Mouse (Mus musculus): ENCODE data around the gene Drp2. TPM values are rescaled to one million over a fixed set of nuclear protein-coding genes. Genes with fewer than 3 reads are reported as not detected.
A peak's percentile ranks its signal among the peaks of the same experiment; 100 is the strongest.

Gene Drp2
- total and polyA plus RNA-seq, 2 experiments from 2014 or later = 10.1 to 38.2 TPM

DNA sequence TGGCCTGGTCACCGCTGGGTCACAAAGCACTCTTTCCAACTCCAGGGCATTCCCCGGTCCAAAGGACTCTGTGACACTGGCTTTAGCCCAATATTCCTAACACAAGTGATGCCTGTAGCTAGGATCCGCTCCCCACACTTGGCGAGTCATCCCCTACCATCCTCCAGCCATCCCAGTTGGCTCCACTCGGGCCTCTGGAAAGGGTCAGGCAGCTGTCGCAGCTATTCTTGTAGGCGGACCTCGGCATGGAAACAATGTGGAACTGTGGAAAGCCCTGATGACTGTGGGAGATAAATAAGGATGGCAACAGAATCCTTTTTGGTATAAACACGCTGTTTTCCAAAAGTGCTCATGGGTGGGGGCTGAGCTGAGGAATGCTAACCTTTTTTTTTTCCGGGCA lies 21.4 kb downstream of the Drp2 start:
- no peaks in the 10 kb centered on the region for H3K27me3 ChIP-seq (ENCODE audit: insufficient read depth, low read length)
- DNase-seq (no peak), ATAC-seq (no peak)
- no peak for TF ChIP-seq CTCF (IDR thresholded peaks at IDR 0.05; ENCODE audit: low read depth)
- no peaks in the 10 kb centered on the region for H3K36me3 ChIP-seq (ENCODE audit: insufficient read depth)
- H3K9me3 ChIP-seq (ENCODE audit: low read length) = no peaks in the 10 kb centered on the region
- WGBS = 81% methylated on average over 10 of the region's 10 CpGs
- no peak overlapping the region for H3K27ac ChIP-seq (ENCODE audit: low read depth, low read length)
- no peak overlapping the region for H3K4me2 ChIP-seq (ENCODE audit: low read depth)
- H3K4me1 ChIP-seq (ENCODE audit: insufficient read depth) = no peaks in the 10 kb centered on the region
- H3K9ac ChIP-seq = no peak overlapping the region
- no peak overlapping the region for H3K4me3 ChIP-seq (ENCODE audit: low read depth, low read length)

DNA sequence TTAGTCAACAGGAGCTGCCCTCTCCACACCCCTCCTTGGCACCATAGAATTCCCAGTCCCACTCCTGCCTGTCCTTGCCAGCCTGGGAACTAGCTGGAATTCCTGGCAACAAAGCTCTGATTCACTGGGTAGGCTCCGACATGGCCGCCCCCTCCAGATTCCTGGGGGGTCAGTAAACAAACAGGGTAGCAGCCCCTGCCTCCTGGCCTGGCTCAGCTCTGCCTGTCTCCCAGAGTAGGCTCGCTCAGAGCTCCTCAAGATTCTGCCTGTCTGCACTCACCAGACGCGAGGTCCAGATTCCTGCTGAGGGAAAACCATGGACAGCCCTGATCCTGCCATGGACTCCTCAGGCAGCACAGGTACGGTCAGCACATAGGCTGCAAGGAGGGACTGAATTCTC lies 22.5 kb downstream of the Drp2 start:
- Histone ChIP-seq H3K36me3 (ENCODE audit: insufficient read depth) (no peaks in the 10 kb centered on the region), H3K4me1 (ENCODE audit: insufficient read depth) (no peaks in the 10 kb centered on the region), H3K9ac (no peak overlapping the region), H3K27me3 (ENCODE audit: insufficient read depth, low read length) (no peaks in the 10 kb centered on the region), H3K27ac (ENCODE audit: low read depth, low read length) (no peak overlapping the region), H3K9me3 (ENCODE audit: low read length) (no peaks in the 10 kb centered on the region), H3K4me2 (ENCODE audit: low read depth) (no peak overlapping the region), H3K4me3 (ENCODE audit: low read depth, low read length) (no peak overlapping the region)
- WGBS = 63% methylated on average over 6 of the region's 6 CpGs
- TF ChIP-seq CTCF (IDR thresholded peaks at IDR 0.05; ENCODE audit: low read depth) = no peak
- ATAC-seq (no peak), DNase-seq (no peak)

DNA sequence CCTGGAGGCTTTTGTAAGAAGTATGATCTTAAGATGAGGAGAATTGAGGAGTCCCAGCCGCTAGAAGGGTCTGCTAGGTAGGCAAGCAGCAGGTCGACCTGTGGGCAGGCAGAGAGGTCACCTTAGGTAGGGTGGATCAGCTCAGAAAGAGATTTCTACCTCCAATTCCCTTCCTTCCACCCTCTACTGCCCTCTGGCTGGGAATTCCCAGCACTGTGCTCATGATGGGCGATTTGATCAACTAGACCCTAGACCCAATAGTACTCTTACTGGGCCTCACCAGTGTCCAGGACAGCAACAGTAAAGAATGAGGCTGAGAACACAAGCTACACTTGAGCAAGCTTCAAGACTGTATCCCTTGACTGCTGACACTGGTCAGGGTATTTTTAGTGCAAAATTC lies 23.0 kb downstream of the Drp2 start:
- ATAC-seq = no peak
- Histone ChIP-seq H3K36me3 (ENCODE audit: insufficient read depth) (no peaks in the 10 kb centered on the region), H3K27ac (ENCODE audit: low read depth, low read length) (no peak overlapping the region), H3K4me1 (ENCODE audit: insufficient read depth) (no peaks in the 10 kb centered on the region), H3K4me3 (ENCODE audit: low read depth, low read length) (no peak overlapping the region), H3K9ac (no peak overlapping the region), H3K27me3 (ENCODE audit: insufficient read depth, low read length) (no peaks in the 10 kb centered on the region), H3K4me2 (ENCODE audit: low read depth) (no peak overlapping the region), H3K9me3 (ENCODE audit: low read length) (no peaks in the 10 kb centered on the region)
- no peak for DNase-seq
- WGBS = 64% methylated on average over 3 of the region's 3 CpGs
- peak; percentile 33 for TF ChIP-seq CTCF (IDR thresholded peaks at IDR 0.05; ENCODE audit: low read depth)

DNA sequence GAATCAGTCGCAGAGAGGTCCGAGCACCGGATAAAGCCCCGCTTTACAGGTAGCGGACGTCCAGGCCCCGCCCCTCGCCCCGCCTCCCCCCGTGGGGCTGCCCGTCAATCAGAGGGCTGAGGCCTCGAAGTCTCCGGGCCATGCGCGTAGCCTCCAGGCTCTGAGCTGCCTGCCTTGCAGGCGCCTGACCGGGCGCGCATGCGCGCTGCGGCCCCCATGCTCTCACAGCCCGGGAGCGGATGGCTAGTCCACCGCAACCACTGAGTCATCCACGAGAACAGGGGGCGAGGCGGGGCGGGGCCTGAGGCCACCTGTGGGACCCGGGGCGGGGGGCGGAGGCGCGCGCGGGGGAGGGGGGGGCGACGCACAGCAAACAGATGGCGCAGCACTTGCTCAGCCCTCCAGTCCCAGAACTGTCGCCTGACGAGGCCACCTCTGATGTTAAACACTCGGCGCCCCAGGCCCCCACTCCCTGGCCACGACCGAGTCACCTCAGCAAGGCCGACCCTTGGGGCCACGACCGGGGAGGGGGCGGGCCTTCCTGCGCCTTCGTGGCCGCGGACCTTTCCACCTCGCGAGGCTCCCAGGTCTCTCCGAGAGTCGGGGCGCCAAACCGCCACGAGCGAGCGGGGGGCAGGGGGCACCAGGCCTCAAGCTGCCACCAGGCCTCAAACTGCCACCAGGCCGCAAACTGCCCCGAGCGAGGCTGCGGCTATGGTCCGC lies 70.8 kb downstream of the Drp2 start:
- TF ChIP-seq CTCF (IDR thresholded peaks at IDR 0.05; ENCODE audit: low read depth) = no peak
- Histone ChIP-seq H3K9me3 (ENCODE audit: low read length) (no peaks in the 10 kb centered on the region), H3K27ac (ENCODE audit: low read depth, low read length) (no peak overlapping the region), H3K9ac (no peak overlapping the region), H3K4me3 (ENCODE audit: low read depth, low read length) (no peak overlapping the region), H3K36me3 (ENCODE audit: insufficient read depth) (no peaks in the 10 kb centered on the region), H3K4me1 (ENCODE audit: insufficient read depth) (no peaks in the 10 kb centered on the region), H3K27me3 (ENCODE audit: insufficient read depth, low read length) (no peaks in the 10 kb centered on the region), H3K4me2 (ENCODE audit: low read depth) (no peak overlapping the region)
- 83% methylated on average over 60 of the region's 67 CpGs for WGBS
- ATAC-seq = no peak
- no peak for DNase-seq

DNA sequence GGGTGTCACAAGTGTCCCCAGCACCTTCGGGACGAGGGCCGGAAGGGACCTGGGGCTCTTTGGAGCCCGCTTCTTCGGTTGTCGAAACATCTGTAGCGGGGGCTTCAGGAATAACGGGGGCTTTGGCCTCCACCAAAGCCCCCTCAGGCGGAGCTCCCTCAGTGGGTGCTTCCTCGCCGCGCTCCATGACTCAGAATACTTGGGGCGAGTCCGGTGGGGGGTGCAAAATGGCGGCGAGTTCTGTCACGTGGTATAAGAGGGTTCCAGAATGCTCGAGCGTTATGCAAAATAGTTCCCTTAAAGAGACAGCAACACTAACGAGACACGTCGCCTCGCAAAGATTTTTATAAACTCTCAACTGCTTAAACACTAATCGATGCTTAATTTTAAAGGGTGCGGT lies 71.9 kb downstream of the Drp2 start, which contains the start of gene Taf7l:
Gene Taf7l, minus strand, starts transcription at position 201 of the 400 bp plus-strand sequence.
- DNase-seq = no peak
- H3K27me3 ChIP-seq (ENCODE audit: insufficient read depth, low read length) = no peaks in the 10 kb centered on the region
- no peak for ATAC-seq
- TF ChIP-seq CTCF (IDR thresholded peaks at IDR 0.05; ENCODE audit: low read depth) = no peak
- no peak within 1 kb of the TSS for H3K4me2 ChIP-seq (ENCODE audit: low read depth)
- H3K36me3 ChIP-seq (ENCODE audit: insufficient read depth) = no peaks in the 10 kb centered on the region
- no peaks in the 10 kb centered on the region for H3K9me3 ChIP-seq (ENCODE audit: low read length)
- no peak within 1 kb of the TSS for H3K4me3 ChIP-seq (ENCODE audit: low read depth, low read length)
- WGBS = 90% methylated on average over 25 of the region's 25 CpGs
- H3K9ac ChIP-seq = no peak within 1 kb of the TSS
- H3K4me1 ChIP-seq (ENCODE audit: insufficient read depth) = no peaks in the 10 kb centered on the region
- H3K27ac ChIP-seq (ENCODE audit: low read depth, low read length) = no peak within 1 kb of the TSS

DNA sequence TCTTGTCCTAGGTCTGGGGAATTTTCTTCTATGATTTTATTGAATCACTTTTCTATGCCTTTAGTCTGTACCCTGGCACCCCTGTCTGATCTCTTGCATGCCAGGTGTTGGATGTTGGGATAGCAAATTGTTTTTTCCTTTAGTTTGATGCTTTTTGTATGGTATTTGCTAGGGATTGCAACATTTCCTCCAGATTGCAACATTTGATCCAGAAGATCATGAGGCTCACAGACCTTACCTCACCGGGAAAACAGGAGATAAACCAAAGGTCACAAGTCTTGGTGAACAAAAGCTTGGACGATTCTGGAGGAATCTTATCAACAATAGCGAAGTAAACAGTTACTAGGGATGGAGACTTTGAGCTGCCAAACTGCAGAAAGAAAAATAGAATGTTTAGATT lies 77.4 kb downstream of the Drp2 start:
- Histone ChIP-seq H3K4me3 (ENCODE audit: low read depth, low read length) (no peak overlapping the region), H3K4me2 (ENCODE audit: low read depth) (no peak overlapping the region), H3K9ac (no peak overlapping the region), H3K27me3 (ENCODE audit: insufficient read depth, low read length) (no peaks in the 10 kb centered on the region), H3K27ac (ENCODE audit: low read depth, low read length) (no peak overlapping the region), H3K36me3 (ENCODE audit: insufficient read depth) (no peaks in the 10 kb centered on the region), H3K4me1 (ENCODE audit: insufficient read depth) (no peaks in the 10 kb centered on the region), H3K9me3 (ENCODE audit: low read length) (no peaks in the 10 kb centered on the region)
- TF ChIP-seq CTCF (IDR thresholded peaks at IDR 0.05; ENCODE audit: low read depth) = no peak
- DNase-seq = no peak
- ATAC-seq = no peak
- 59% methylated on average over 3 of the region's 3 CpGs for WGBS

DNA sequence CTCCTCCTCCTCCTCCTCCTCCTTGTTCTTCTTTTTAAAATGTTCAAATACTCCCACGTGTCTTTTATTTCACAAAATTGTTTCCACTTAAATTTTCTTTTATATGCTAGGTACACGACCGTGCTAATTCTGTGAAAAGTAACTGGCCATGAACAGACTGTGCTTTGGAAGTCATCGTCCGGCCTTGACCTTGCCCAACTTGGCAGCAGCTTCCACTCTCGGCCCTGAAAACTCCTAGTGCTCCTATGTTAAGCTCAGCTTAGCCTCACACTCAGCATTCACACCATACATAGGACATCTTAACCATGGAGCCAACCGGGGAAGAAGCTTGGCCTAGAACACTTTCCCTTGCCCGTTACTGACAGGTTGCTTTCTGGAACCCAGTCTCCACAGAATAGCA lies 96.3 kb downstream of the Drp2 start:
- no peak overlapping the region for H3K9ac ChIP-seq
- no peak overlapping the region for H3K4me2 ChIP-seq (ENCODE audit: low read depth)
- no peak for DNase-seq
- H3K9me3 ChIP-seq (ENCODE audit: low read length) = no peaks in the 10 kb centered on the region
- no peaks in the 10 kb centered on the region for H3K4me1 ChIP-seq (ENCODE audit: insufficient read depth)
- TF ChIP-seq CTCF (IDR thresholded peaks at IDR 0.05; ENCODE audit: low read depth) = no peak
- H3K27ac ChIP-seq (ENCODE audit: low read depth, low read length) = no peak overlapping the region
- H3K4me3 ChIP-seq (ENCODE audit: low read depth, low read length) = no peak overlapping the region
- WGBS = 85% methylated on average over 8 of the region's 8 CpGs
- ATAC-seq = no peak
- no peaks in the 10 kb centered on the region for H3K27me3 ChIP-seq (ENCODE audit: insufficient read depth, low read length)
- no peaks in the 10 kb centered on the region for H3K36me3 ChIP-seq (ENCODE audit: insufficient read depth)

Other genes with a start within 250 kb of the Drp2 start
- 0.10 and 0.15 TPM in 2 replicates for gene Xkrx, start 242.5 kb upstream of the Drp2 start, total RNA-seq (2014; rRNA removed)
- 0.52 and 0.61 TPM in 2 replicates for gene Xkrx, start 242.5 kb upstream of the Drp2 start, polyA plus RNA-seq (2015; fragmentation: Nextera tagmentation; extraction: Ambion mirVana)
- not detected in 2 replicates for gene Arl13a, start 217.1 kb upstream of the Drp2 start, total RNA-seq (2014; rRNA removed)
- gene Arl13a, start 217.1 kb upstream of the Drp2 start, polyA plus RNA-seq (2015; fragmentation: Nextera tagmentation; extraction: Ambion mirVana) = not detected in 2 replicates
- not detected in 2 replicates for gene Nox1, start 182.6 kb upstream of the Drp2 start, total RNA-seq (2014; rRNA removed)
- gene Nox1, start 182.6 kb upstream of the Drp2 start, polyA plus RNA-seq (2015; fragmentation: Nextera tagmentation; extraction: Ambion mirVana) = 0.10 TPM in 1 of 2 replicates, not detected in the other
- 5.5 and 5.6 TPM in 2 replicates for gene Trmt2b, start 127.6 kb upstream of the Drp2 start, total RNA-seq (2014; rRNA removed)
- 3.1 and 3.3 TPM in 2 replicates for gene Trmt2b, start 127.6 kb upstream of the Drp2 start, polyA plus RNA-seq (2015; fragmentation: Nextera tagmentation; extraction: Ambion mirVana)
- 201 and 218 TPM in 2 replicates for gene Tmem35a, start 109.3 kb upstream of the Drp2 start, total RNA-seq (2014; rRNA removed)
- gene Tmem35a, start 109.3 kb upstream of the Drp2 start, polyA plus RNA-seq (2015; fragmentation: Nextera tagmentation; extraction: Ambion mirVana) = 111 and 133 TPM in 2 replicates
- 2.8 TPM in 2 replicates for gene Cenpi, start 96.5 kb upstream of the Drp2 start, total RNA-seq (2014; rRNA removed)
- gene Cenpi, start 96.5 kb upstream of the Drp2 start, polyA plus RNA-seq (2015; fragmentation: Nextera tagmentation; extraction: Ambion mirVana) = 3.2 and 3.5 TPM in 2 replicates
- not detected in 2 replicates for gene Taf7l, start 71.9 kb downstream of the Drp2 start, total RNA-seq (2014; rRNA removed)
- 0.24 TPM in 1 of 2 replicates, not detected in the other for gene Taf7l, start 71.9 kb downstream of the Drp2 start, polyA plus RNA-seq (2015; fragmentation: Nextera tagmentation; extraction: Ambion mirVana)
- gene Timm8a1, start 137.3 kb downstream of the Drp2 start, total RNA-seq (2014; rRNA removed) = 18.3 and 18.5 TPM in 2 replicates
- gene Timm8a1, start 137.3 kb downstream of the Drp2 start, polyA plus RNA-seq (2015; fragmentation: Nextera tagmentation; extraction: Ambion mirVana) = 45.5 and 55.2 TPM in 2 replicates
- gene Btk, start 179.0 kb downstream of the Drp2 start, total RNA-seq (2014; rRNA removed) = 0.31 and 1.2 TPM in 2 replicates
- gene Btk, start 179.0 kb downstream of the Drp2 start, polyA plus RNA-seq (2015; fragmentation: Nextera tagmentation; extraction: Ambion mirVana) = 0.45 and 0.59 TPM in 2 replicates
- 467 and 887 TPM in 2 replicates for gene Rpl36a, start 181.1 kb downstream of the Drp2 start, total RNA-seq (2014; rRNA removed)
- 198 and 280 TPM in 2 replicates for gene Rpl36a, start 181.1 kb downstream of the Drp2 start, polyA plus RNA-seq (2015; fragmentation: Nextera tagmentation; extraction: Ambion mirVana)
- gene Gla, start 196.6 kb downstream of the Drp2 start, total RNA-seq (2014; rRNA removed) = 5.8 and 6.3 TPM in 2 replicates
- gene Gla, start 196.6 kb downstream of the Drp2 start, polyA plus RNA-seq (2015; fragmentation: Nextera tagmentation; extraction: Ambion mirVana) = 3.8 and 4.3 TPM in 2 replicates
- gene Hnrnph2, start 196.6 kb downstream of the Drp2 start, total RNA-seq (2014; rRNA removed) = 63.2 and 72.2 TPM in 2 replicates
- gene Hnrnph2, start 196.6 kb downstream of the Drp2 start, polyA plus RNA-seq (2015; fragmentation: Nextera tagmentation; extraction: Ambion mirVana) = 131 and 134 TPM in 2 replicates